Mouse (Mus musculus) 416B (cell line): Measurements from ENCODE around the gene Hoxc10.
A peak's percentile ranks its signal among the peaks of the same experiment; 100 is the strongest.

Source experiments
- DNase-seq: peaks from one replicate; pipeline ENCODE4 v3.0.0; 2011; ENCODE audit warnings: low read depth

Gene Hoxc10

DNA sequence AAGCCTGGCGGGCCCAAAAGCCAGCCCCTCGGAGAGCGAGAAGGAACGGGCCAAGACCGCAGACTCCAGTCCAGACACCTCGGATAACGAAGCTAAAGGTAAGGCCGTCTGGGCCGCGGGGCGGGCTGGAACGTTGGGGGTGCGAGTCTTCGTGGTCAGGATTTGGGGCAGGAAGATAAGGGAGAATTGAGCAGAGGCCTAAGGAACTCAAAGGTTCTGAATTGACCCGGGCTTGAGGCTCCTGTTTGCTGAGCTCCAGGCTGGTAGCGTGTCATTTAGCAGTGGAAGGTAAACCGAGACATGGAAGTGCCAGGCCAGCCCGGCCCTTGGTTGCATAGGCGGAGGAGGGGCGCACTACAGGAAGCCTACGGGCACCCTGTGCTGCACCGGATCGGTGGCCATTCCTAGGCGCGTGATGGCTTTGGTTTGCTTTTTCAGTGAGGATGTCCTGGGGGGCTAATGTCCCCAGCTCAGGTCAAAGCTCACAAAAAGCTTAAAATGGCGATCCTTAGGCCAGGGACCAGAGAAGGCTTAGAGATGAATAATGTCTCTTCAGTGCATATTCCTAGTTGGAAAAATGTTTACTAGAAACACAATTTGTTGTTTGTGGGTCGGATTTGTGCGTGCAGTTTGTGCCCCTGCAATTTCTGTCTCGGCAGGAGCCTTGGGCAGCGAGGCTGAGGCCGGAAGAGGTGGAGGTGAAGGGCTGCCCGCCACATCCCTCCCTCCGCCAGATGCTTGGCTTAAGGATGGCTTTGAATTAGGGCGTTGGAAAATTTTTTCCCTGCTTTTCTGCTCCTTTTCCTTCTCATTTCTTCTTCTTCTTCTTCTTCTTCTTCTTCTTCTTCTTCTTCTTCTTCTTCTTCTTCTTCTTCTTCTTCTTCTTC is 1.2 kb downstream of the Hoxc10 start:
- no peak for DNase-seq

GRCm38 (mm10) chr15:102969296-102969695 is 2.7 kb downstream of the Hoxc10 start:
- DNase-seq, result no peak

DNA sequence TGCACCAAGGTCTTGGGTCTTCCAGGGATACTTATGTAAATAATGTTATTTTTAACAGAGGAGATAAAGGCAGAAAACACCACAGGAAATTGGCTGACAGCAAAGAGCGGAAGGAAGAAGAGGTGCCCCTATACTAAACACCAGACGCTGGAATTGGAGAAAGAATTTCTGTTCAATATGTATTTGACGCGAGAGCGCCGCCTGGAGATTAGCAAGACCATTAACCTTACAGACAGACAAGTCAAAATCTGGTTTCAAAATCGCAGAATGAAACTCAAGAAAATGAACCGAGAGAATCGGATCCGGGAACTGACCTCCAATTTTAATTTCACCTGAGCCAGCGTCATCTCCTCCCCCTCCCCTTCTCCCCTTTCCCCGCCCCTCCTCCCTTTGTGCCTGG is 4.1 kb downstream of the Hoxc10 start:
- peak; percentile 59 for DNase-seq

DNA sequence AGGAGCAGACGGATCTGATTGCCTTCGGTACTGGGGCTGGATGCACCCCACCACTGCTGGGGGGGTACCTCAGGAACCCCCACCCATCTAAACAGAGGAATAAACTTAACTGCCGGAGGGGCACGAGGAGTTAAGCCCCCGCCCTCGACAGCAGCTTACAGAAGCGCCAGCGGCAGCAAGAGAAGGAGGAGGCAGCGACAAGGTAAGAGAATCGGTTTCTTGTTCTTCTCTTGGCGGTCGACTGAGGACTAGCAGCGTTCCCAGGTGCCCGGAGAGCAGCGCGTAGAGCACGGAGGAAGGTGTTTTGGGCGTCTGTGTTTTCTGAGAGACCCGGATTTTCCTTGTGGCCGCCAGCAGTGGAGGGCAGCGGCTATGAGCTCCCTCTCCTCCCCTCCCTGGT is 5.7 kb downstream of the Hoxc10 start:
- no peak for DNase-seq

DNA sequence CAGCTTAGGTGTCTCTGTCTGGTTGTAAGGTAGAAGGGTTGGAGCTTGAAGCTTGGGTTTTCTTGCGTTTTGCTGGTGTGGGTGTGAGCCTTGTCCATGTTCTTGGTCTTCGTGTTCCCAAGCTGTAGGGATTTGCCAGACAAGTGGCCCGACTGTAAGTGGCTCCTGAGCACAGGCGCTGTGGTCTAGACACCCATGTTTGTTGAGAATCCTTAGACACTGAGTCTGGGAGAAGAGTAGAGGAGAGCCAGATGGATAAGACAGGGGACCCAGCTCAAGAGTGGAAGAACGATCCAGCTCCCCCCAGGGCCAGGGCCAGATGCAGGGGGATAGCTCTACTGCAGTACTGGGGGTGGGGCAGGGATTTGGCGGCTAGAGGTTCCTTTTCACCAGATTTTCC is 6.2 kb downstream of the Hoxc10 start:
- no peak for DNase-seq

DNA sequence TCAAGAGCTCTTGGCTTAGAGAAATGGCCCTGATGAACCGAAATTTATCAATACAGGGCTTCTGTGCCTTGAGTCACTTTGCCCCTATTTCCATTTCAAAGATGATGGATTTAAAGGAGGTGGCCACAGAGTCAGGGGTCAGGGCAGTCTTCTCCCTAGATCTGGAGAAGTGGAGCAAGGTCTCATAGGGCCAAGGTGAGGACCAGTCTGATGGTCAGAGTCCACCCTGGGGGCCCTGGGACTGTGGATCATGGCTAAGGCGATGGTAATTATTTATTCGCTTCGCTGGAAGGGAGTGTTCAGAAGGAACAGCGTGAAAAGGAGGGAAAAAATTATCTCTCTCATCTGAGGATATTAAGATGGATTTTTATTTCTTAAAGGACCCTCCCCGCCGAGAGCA is 8.4 kb downstream of the Hoxc10 start:
- DNase-seq, result no peak

DNA sequence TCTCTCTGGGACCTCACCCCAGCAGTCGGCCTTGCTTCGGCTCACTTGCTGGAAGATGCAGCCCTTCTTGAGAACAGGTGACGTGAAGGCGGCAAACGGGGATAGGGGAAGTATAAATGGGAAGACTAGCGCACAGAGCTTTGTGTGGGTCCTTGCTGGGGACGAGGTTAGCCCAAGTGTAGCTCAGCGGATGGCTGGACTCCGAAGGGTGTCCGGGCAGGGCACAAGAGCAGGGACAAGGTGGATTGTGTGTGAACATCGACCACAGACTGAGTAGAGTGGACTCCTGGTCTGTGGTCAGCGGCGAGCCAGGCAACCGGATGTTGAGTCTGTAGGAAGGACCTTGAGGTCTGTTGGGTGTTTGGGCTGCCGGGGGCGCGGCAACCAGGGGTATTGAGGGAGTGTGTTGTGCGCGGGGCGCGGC is 9.1 kb downstream of the Hoxc10 start:
- DNase-seq, result peak; percentile 71

DNA sequence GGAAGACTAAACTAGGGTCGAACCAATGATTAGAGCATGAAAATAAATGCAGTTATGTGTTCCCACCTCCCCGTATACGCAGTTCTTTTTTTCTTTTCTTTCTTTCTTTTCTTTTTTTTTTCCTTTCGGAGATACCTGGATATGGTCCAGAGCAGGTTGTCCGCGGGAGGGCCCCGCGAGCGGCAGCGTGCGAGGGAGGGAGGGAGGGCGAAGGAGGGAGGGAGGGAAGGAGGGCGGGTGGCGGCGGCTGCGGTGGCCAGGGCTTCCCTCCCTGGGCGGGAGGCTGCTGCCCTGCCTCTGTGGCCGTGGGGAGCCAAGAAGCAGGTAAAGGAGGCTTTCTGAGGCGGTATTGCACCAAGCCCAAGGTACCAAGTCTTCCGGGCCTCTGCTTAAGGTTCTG is 9.6 kb downstream of the Hoxc10 start, which contains the start of gene Hoxc9:
Hoxc9 (plus strand) TSS at position 269 of the 400 bp plus-strand sequence.
- peak; percentile 17 for DNase-seq

DNA sequence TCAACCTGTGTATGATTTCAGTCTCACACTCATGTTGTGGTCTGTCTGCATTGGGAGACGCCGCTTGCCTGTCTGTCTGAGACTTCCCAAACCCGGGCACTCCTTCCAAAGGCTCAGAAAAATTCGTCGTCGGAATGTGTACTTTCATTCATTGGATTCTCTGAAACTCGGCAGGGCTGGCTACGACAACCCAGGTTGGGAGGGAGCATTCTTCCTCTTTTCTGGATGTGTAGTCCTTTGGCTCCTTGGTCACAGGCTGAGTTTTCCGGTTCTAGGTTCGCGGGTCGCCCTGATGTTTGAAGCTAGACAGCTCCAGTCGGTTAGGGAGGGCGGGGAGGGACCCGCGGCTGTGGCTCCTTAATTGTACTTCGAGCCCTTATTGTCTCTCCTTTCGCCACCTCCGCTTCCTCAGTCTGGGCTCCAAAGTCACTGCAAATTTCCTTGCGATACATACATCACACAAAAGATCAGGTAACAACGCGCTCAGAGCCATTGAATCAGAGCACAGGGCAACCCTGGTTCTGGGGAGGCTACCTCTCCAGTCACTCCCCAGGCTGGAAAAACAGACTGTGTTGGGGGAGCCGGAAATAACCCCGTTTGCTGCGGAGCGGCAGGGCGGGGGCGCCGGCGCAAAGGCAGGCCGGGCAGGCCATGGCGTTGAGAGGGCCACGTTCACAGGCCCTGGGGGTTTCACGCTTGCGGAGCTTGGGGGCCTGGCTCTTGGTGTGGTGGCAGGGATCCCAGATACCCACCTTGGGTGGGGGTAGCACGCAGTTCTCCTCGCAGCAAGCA is 10.2 kb downstream of the Hoxc10 start:
- no peak for DNase-seq

- DNase-seq, result no peak
These were observed 10.9 kb downstream of the Hoxc10 start for GRCm38 (mm10) chr15:102977423-102977974.

DNA sequence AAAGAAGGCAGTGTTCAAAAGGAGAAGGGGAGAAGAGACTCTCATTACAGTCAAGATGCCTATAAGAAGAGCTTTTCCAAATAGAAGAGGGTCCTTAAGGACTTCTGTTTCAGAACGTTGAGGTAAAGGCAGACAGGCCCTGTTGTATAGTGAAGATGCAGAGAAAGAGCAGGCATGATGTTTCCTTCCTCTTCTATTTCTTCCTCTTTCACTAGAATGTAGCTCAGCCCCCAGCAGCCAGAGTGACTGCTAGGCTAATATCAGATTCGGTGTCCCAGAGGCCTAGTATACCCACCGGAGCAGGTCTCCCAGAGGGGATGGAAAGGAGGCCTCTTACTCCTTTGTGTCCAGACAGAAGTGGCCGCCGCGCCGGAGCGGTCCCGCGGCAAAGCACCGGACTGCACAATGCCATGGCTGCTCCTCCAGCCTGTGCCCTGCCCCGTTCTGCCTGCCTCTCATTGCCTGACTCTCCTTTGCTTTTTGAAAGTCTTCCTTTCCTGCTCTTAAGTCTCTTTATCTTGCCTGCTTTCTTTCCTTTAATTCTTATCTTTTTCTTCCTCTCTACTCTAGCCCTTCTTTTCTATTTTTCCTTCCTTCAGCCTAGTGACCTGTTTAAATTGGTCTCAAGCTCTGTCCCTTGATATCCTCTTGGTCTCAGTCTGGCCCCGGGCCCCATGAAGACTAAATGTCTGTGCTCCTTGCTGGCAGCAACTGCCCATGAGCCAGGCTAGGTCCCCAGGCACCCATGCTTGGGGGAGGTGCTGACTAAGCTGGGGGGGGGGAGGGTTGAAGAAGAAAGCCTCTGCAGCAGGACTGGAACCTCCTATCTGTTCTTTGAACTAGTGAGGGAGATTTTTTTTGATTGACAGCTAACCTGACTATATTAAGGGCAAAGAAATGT is 12.3 kb downstream of the Hoxc10 start:
- no peak for DNase-seq

DNA sequence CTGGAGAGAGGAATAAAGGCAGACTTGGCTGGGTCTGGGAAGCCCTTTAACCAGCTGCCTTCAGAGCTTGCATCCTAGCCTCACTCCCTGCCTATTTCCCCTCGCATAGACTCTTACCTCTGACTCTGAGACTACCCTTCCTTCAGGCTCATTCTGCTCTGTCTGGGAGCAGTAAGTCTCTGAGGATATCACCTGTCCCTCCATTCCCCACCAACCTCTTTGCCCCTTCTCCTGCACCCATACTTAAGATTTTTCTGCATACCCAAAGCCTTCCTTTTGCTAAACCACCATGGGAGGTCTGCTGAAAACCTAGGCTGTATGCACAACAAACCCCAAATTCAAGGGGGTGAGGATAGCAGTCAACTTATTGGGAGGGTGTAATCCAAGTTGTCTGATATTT is 13.3 kb downstream of the Hoxc10 start:
- no peak for DNase-seq

DNA sequence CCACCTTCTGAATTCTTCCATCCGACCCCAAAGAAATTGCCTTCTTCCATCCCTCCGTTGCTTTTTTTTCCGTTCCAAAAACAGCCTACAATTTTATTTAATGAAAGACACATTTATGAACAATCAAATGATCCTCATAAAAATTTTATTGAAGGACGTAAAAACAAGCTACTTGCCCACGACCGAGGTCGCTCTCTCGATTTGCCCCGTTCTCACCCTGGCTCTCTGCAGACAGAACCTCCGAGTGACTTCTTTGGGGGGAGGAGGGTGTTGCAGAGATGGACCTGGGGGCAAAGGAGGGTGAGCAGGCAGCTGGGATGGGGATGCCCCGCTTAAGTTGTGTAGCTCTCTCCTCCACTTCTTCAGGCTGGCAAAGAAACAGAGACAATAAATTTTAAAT is 13.8 kb downstream of the Hoxc10 start:
- DNase-seq, result no peak

DNA sequence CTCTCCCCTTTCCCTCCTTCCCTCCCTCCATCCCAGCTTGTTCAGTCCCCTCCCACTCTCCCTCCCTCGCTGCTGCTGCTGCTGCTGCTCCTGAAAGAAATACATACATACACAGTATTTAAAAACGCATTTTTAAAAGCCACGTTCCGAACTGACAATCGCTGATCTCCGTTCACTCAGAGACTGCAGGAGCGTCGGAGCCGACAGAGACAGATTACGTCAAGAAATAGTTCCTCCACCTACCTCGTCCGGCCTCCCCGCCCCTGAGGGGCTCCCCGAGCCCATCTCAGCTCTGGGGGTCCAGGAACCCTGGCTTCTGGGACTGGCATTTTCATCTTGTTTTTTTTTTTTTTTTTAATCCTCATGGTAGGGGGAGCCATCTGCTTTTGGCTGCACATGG is 14.3 kb downstream of the Hoxc10 start:
- DNase-seq, result no peak

- DNase-seq, result no peak
These were observed 15.0 kb downstream of the Hoxc10 start for GRCm38 (mm10) chr15:102981379-102982288.

DNA sequence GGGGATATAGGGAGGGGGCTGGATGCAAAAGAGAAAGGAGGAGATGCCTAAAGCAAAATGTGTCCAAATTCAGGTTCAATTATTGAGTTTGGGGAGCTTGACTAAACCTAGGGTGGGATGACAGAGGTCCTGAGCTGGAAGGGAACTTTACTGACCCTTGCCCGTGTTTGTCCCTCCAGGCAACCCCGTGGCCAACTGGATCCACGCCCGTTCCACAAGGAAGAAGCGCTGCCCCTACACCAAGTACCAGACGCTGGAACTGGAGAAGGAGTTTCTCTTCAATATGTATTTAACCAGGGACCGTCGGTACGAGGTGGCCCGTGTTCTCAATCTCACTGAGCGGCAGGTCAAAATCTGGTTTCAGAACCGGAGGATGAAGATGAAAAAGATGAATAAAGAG is 17.1 kb downstream of the Hoxc10 start:
- DNase-seq, result no peak

DNA sequence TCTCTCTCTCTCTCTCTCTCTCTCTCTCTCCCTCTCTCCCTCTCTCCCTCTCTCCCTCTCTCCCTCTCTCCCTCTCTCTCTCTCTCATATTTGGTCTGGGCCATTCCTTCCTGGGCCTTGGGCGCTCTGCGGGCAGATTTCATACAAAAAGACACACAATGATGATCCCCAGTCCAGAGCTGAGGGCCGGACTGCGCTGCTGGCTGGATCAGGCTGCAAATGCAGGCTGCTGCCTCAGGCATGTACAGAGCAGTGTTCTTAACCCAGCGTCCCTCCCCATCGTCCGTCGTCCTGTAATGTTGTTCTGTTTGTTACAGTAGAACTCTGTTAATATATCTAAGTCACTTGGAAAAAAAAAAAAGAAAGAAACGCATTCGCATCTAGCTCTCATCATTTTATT is 17.9 kb downstream of the Hoxc10 start:
- no peak for DNase-seq

- DNase-seq, result no peak
These were observed 18.3 kb downstream of the Hoxc10 start for GRCm38 (mm10) chr15:102984925-102985324.

DNA sequence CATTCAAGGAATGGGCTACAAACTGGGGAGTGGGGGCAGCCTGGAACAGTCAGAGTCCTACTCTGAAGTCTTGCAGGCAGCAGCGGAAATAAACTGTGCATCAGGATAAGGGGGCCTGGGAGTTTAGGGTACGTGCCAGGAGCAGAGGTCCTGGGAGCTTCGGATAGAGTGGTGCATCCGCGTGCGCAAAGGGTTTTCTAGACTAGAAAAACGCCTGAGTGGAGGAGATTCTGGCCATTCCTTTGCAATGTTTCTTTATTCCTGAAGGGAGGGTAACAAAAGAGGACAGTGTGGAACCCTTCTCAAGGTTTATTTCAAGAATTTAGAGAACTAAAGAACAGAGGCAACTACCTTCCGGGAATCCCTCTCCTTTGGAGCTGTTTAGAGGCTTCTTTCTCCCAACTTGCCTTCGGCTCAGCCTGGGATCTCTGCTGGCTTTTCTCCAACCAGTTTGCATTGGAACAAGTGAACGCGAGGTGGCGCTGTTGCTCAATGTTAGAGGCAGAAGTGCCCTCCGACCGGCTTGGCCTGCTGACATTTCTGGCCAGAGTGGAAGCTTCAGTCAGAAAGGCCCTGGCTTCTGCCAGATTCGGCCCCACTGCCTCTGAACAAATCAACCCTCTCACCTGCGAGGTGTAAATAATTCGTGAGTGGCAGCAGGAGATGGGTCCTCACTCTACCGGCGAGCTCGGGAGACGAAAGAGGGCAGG is 20.7 kb downstream of the Hoxc10 start:
- DNase-seq, result peak; percentile 82

GRCm38 (mm10) chr15:102988078-102988477 is 21.5 kb downstream of the Hoxc10 start:
- DNase-seq, result no peak
